20 mouse cellular contexts compared by ENCODE assay signal in the genomic region with DNA sequence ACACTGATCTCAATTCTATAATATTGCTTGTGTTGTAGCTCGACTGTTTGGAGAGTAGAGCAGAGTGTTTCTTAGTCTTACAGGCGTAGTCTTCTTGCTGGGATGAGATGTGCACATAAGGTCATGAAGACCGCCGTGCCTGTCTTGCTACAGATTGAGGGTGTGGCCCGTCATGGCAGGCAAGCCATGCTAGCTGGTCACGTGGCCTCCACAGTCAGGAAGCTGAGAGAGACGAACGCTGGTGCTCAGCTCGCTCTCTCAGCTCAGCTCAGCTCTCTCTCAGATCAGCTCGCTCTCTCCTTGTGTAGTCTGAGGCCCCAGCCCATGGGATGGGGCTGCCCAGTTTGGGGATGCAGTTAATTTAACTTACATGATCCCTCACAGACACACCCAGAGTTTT. TPM values are rescaled to one million over a fixed set of nuclear protein-coding genes. Genes with fewer than 3 reads are reported as not detected.
"Had no signal": no experiment of that assay in that cellular context is flagged by ENCODE, and none has a peak within 500 bp of the region (broad histone marks: within the 10 kb centered on the region; RNA-seq: fewer than 3 reads in every experiment).

No protein-coding gene starts in this region.

- DNase-seq: lung, adult 2 months; lung, postnatal 14 days; lung, postnatal 36 days; right cerebral cortex, postnatal 14 days; thymus, adult 2 months; thymus, postnatal 25 days had no signal

- H3K4me2 ChIP-seq: lung, embryonic 15.5 days; midbrain, embryonic 11.5 days; midbrain, embryonic 13.5 days; midbrain, embryonic 15.5 days; neural tube, embryonic 12.5 days; stomach, embryonic 15.5 days had no signal

- H3K9me3 ChIP-seq: midbrain, embryonic 15.5 days; neural tube, embryonic 12.5 days; stomach, embryonic 15.5 days had no signal

- H3K27me3 ChIP-seq: lung, embryonic 15.5 days; midbrain, embryonic 13.5 days; midbrain, embryonic 15.5 days; neural tube, embryonic 12.5 days; stomach, embryonic 15.5 days had no signal

- ATAC-seq: lung, postnatal 0 days; midbrain, embryonic 13.5 days; midbrain, embryonic 15.5 days had no signal

- H3K27ac ChIP-seq: lung, embryonic 15.5 days; macrophage; midbrain, embryonic 13.5 days; midbrain, embryonic 15.5 days; neural tube, embryonic 12.5 days; stomach, embryonic 15.5 days; stomach, postnatal 0 days had no signal

- H3K4me3 ChIP-seq: lung, embryonic 15.5 days; megakaryocyte, embryonic 14.5 days; midbrain, embryonic 13.5 days; midbrain, embryonic 15.5 days; neural tube, embryonic 12.5 days; stomach, embryonic 15.5 days had no signal

- H3K36me3 ChIP-seq: lung, embryonic 15.5 days; midbrain, embryonic 13.5 days; midbrain, embryonic 15.5 days; neural tube, embryonic 12.5 days; stomach, embryonic 15.5 days had no signal

- H3K9ac ChIP-seq: lung, embryonic 15.5 days; midbrain, embryonic 13.5 days; midbrain, embryonic 15.5 days; neural tube, embryonic 12.5 days; stomach, embryonic 15.5 days had no signal

- H3K4me1 ChIP-seq: lung, embryonic 15.5 days; midbrain, embryonic 15.5 days; neural tube, embryonic 12.5 days; stomach, embryonic 15.5 days had no signal

RNA-seq across cellular contexts. Expression of a gene that starts 56.7 kb away (rescaled TPM):
- total RNA-seq: megakaryocyte progenitor cell, adult 5-6 weeks; monocyte, adult 5-6 weeks had no signal
- polyA plus RNA-seq: macrophage had no signal

RNA-seq across cellular contexts. Expression of a gene that starts 57.5 kb away (rescaled TPM):
- total RNA-seq: midbrain, postnatal 0 days; monocyte, adult 5-6 weeks; neutrophil, adult 5-6 weeks had no signal
- polyA plus RNA-seq: macrophage had no signal
